Mouse (Mus musculus): Measurements from ENCODE around the gene Pomgnt2. TPM values are rescaled to one million over a fixed set of nuclear protein-coding genes. Genes with fewer than 3 reads are reported as not detected.

Gene Pomgnt2
- polyA plus RNA-seq, 1 experiment from 2014 or later, result 13.3 TPM

DNA sequence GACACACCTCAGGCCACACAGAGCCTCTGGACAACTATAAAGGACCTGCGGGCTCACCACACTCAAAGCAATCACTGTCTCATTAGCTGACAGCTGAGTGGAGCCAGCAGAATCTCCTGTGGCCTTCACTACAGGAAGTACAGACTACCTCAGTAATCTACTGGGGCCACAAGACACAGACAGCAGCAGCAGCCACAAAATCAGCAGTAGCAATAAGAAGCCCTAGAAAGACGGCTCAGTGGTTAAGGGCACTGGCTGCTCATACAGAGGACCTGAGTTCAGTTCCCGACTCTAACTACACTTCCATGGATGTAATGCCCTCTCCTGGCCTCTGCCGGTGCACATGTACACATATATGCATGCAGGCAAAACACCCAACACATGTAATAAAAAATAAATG lies 23.4 kb upstream of the Pomgnt2 start:
- H3K9ac ChIP-seq (ENCODE audit: low read length), result no peak overlapping the region
- no peaks in the 10 kb centered on the region for H3K9me3 ChIP-seq (ENCODE audit: control insufficient read depth, low read length)
- WGBS, result 86% methylated on average over 4 of the region's 4 CpGs
- no peak overlapping the region for H3K4me3 ChIP-seq (ENCODE audit: low read depth, low read length)
- no peaks in the 10 kb centered on the region for H3K4me1 ChIP-seq (ENCODE audit: control insufficient read depth, insufficient read depth, low read length)
- ATAC-seq (ENCODE audit: insufficient read depth, low FRiP score, low TSS enrichment), result no peak
- no peak for DNase-seq (ENCODE audit: low spot score)
- H3K27ac ChIP-seq (ENCODE audit: low read depth, low read length), result no peak overlapping the region
- H3K27me3 ChIP-seq (ENCODE audit: control insufficient read depth, insufficient read depth, low read length), result no peaks in the 10 kb centered on the region
- H3K36me3 ChIP-seq (ENCODE audit: control insufficient read depth, insufficient read depth, low read length), result no peaks in the 10 kb centered on the region
- no peak overlapping the region for H3K4me2 ChIP-seq (ENCODE audit: low read depth)

DNA sequence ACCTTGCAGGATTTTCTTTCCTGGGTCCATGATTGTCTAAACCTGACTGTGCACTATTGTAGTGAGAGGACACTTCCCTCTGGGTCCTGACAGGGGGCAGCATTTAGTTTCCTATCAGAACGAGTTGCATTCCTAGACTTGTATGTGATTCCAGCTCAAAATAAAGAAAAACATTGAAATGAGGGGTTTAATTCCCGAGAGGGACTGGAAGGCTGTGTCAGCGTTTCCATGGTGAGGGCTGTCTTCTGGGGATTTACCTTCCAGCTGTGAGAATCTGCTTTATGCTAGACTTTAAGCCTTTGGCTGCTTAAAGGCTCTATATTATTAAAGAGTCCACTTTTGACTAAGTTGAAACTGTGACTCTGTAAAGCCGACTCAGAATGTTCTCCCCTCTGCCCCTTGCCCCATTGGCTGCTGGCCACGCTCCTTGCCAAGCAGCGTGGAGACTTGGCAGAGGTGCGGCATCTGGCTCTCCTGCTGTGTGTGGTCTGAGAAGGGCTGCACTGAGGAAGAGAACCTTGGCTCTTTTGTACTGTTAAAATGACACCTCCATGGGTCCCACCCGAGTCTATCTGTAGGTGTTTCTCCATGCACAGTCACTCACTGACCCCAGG lies 22.0 kb upstream of the Pomgnt2 start:
- ATAC-seq (ENCODE audit: insufficient read depth, low FRiP score, low TSS enrichment) (no peak), DNase-seq (ENCODE audit: low spot score) (peak; percentile 33)
- Histone ChIP-seq H3K36me3 (ENCODE audit: control insufficient read depth, insufficient read depth, low read length) (no peaks in the 10 kb centered on the region), H3K27me3 (ENCODE audit: control insufficient read depth, insufficient read depth, low read length) (no peaks in the 10 kb centered on the region), H3K4me2 (ENCODE audit: low read depth) (no peak overlapping the region), H3K4me1 (ENCODE audit: control insufficient read depth, insufficient read depth, low read length) (no peaks in the 10 kb centered on the region), H3K9ac (ENCODE audit: low read length) (no peak overlapping the region), H3K27ac (ENCODE audit: low read depth, low read length) (no peak overlapping the region), H3K4me3 (ENCODE audit: low read depth, low read length) (no peak overlapping the region), H3K9me3 (ENCODE audit: control insufficient read depth, low read length) (no peaks in the 10 kb centered on the region)
- 27% methylated on average over 8 of the region's 8 CpGs for WGBS

DNA sequence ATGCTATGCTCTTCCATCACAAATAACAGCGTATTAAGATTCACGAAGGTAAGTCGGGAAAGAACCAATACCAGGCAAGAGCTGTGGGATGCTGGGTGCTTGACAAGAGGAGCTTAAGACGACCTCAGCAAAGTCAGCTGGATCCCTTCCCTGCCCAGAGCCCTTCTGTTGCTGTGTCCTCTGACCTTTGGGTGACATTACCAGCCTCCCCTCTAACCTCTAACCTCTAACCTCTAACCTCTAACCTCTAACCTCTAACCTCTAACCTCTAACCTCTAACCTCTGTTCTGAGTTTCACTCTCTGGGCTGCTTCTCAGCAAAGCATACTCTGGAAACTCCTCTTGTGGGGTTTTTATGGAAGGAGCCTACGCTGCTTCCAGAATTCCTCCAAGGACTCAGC lies 21.2 kb upstream of the Pomgnt2 start:
- Histone ChIP-seq H3K9ac (ENCODE audit: low read length) (no peak overlapping the region), H3K27ac (ENCODE audit: low read depth, low read length) (no peak overlapping the region), H3K4me1 (ENCODE audit: control insufficient read depth, insufficient read depth, low read length) (no peaks in the 10 kb centered on the region), H3K4me2 (ENCODE audit: low read depth) (no peak overlapping the region), H3K4me3 (ENCODE audit: low read depth, low read length) (no peak overlapping the region), H3K36me3 (ENCODE audit: control insufficient read depth, insufficient read depth, low read length) (no peaks in the 10 kb centered on the region), H3K27me3 (ENCODE audit: control insufficient read depth, insufficient read depth, low read length) (no peaks in the 10 kb centered on the region), H3K9me3 (ENCODE audit: control insufficient read depth, low read length) (no peaks in the 10 kb centered on the region)
- ATAC-seq (ENCODE audit: insufficient read depth, low FRiP score, low TSS enrichment) (no peak), DNase-seq (ENCODE audit: low spot score) (no peak)
- WGBS, result 78% methylated on average over 5 of the region's 5 CpGs

DNA sequence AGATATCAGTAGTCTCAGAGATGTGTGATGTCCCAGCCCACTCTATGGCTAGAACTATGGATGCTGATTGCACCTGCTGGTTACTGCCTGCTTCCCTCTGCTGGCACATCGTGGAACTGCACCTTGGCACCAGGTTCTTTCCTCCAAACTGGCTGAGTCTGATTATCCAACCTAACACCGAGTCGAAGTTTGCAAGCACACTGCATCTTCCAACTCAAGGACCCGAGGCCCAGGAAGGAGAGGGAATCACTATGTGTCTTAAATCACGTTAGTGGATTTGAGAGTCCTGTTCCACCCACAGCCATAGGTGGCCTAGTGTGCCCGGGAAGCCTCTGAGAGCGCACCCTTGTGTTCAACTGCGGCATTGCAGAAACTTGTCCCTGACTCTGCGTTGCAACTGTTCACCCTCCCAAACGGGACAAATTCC lies 17.3 kb upstream of the Pomgnt2 start:
- Histone ChIP-seq H3K4me3 (ENCODE audit: low read depth, low read length) (no peak overlapping the region), H3K9me3 (ENCODE audit: control insufficient read depth, low read length) (no peaks in the 10 kb centered on the region), H3K36me3 (ENCODE audit: control insufficient read depth, insufficient read depth, low read length) (no peaks in the 10 kb centered on the region), H3K27ac (ENCODE audit: low read depth, low read length) (no peak overlapping the region), H3K9ac (ENCODE audit: low read length) (no peak overlapping the region), H3K4me2 (ENCODE audit: low read depth) (no peak overlapping the region), H3K4me1 (ENCODE audit: control insufficient read depth, insufficient read depth, low read length) (no peaks in the 10 kb centered on the region), H3K27me3 (ENCODE audit: control insufficient read depth, insufficient read depth, low read length) (no peaks in the 10 kb centered on the region)
- ATAC-seq (ENCODE audit: insufficient read depth, low FRiP score, low TSS enrichment), result no peak; the same call in 1 of the 2 replicates
- DNase-seq (ENCODE audit: low spot score), result peak; percentile 81
- 16% methylated on average over 10 of the region's 10 CpGs for WGBS

DNA sequence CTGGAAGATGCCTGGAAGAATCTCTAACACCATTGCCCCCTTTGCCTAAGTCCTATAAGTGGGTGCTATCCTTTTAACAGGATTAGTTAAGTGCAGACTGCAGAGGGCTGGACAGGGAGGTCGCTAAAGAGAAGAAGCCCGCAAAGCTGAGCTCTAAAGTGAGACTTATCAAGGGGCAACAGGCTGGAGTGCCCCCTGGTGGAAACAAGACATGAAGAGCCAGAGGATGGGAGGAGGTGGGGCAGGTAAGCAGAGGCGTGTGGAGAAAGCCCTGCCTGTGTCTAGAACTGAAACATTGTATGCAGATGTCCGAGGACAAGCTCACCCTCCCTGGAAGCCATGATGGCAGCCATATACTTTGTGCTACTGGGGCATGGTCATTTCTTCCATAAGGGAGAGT lies 16.7 kb upstream of the Pomgnt2 start:
- Histone ChIP-seq H3K9ac (ENCODE audit: low read length) (no peak overlapping the region), H3K9me3 (ENCODE audit: control insufficient read depth, low read length) (no peaks in the 10 kb centered on the region), H3K4me3 (ENCODE audit: low read depth, low read length) (no peak overlapping the region), H3K36me3 (ENCODE audit: control insufficient read depth, insufficient read depth, low read length) (no peaks in the 10 kb centered on the region), H3K4me2 (ENCODE audit: low read depth) (no peak overlapping the region), H3K27me3 (ENCODE audit: control insufficient read depth, insufficient read depth, low read length) (no peaks in the 10 kb centered on the region), H3K4me1 (ENCODE audit: control insufficient read depth, insufficient read depth, low read length) (no peaks in the 10 kb centered on the region), H3K27ac (ENCODE audit: low read depth, low read length) (no peak overlapping the region)
- ATAC-seq (ENCODE audit: insufficient read depth, low FRiP score, low TSS enrichment), result no peak
- no peak for DNase-seq (ENCODE audit: low spot score)
- WGBS, result 84% methylated on average over 4 of the region's 4 CpGs

DNA sequence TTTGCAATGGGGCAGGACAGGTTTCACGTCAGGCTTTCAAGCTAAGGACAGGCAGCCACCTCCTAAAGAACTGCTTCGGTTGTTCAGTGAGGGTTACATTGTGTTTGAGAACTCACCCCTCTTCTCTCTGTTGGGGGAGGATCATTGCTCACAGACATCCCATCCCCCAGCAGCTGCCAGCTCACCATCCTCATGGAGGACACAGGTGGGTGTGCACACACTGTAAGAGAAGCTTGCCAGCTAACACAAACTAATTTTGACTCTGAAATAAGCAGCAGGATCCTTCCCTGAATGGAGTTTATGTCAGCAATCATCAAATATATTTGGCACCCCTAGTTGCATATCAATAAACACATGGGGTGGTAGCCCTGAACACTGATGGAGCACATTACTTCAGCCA lies 15.9 kb upstream of the Pomgnt2 start:
- Histone ChIP-seq H3K4me3 (ENCODE audit: low read depth, low read length) (no peak overlapping the region), H3K4me1 (ENCODE audit: control insufficient read depth, insufficient read depth, low read length) (no peaks in the 10 kb centered on the region), H3K27me3 (ENCODE audit: control insufficient read depth, insufficient read depth, low read length) (no peaks in the 10 kb centered on the region), H3K4me2 (ENCODE audit: low read depth) (no peak overlapping the region), H3K36me3 (ENCODE audit: control insufficient read depth, insufficient read depth, low read length) (no peaks in the 10 kb centered on the region), H3K27ac (ENCODE audit: low read depth, low read length) (no peak overlapping the region), H3K9ac (ENCODE audit: low read length) (no peak overlapping the region), H3K9me3 (ENCODE audit: control insufficient read depth, low read length) (no peaks in the 10 kb centered on the region)
- WGBS, result 90% methylated on average over 2 of the region's 2 CpGs
- ATAC-seq (ENCODE audit: insufficient read depth, low FRiP score, low TSS enrichment) (no peak), DNase-seq (ENCODE audit: low spot score) (no peak)

DNA sequence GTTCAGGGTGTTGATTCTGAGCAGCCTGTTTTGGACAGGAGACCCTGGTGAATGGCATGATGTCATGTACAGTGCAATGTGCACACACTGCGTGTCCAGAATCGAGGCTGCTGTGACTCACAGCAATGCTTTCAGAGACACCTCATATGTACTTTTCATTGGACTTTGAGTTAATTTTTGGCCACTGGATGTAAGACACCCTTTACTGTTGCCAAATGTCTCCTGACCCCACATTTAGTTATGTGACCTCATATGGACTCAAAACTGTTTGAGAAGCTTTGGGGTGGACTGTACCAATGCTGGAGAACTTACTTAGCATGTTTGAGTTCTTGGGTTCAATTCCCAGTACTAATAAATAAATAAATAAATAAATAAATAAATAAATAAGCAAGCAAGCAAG lies 13.8 kb upstream of the Pomgnt2 start:
- no peak overlapping the region for H3K9ac ChIP-seq (ENCODE audit: low read length)
- no peaks in the 10 kb centered on the region for H3K27me3 ChIP-seq (ENCODE audit: control insufficient read depth, insufficient read depth, low read length)
- H3K4me3 ChIP-seq (ENCODE audit: low read depth, low read length), result no peak overlapping the region
- H3K4me1 ChIP-seq (ENCODE audit: control insufficient read depth, insufficient read depth, low read length), result no peaks in the 10 kb centered on the region
- 90% methylated on average over 2 of the region's 2 CpGs for WGBS
- H3K36me3 ChIP-seq (ENCODE audit: control insufficient read depth, insufficient read depth, low read length), result no peaks in the 10 kb centered on the region
- H3K9me3 ChIP-seq (ENCODE audit: control insufficient read depth, low read length), result no peaks in the 10 kb centered on the region
- H3K4me2 ChIP-seq (ENCODE audit: low read depth), result no peak overlapping the region
- no peak for ATAC-seq (ENCODE audit: insufficient read depth, low FRiP score, low TSS enrichment)
- no peak for DNase-seq (ENCODE audit: low spot score)
- no peak overlapping the region for H3K27ac ChIP-seq (ENCODE audit: low read depth, low read length)

DNA sequence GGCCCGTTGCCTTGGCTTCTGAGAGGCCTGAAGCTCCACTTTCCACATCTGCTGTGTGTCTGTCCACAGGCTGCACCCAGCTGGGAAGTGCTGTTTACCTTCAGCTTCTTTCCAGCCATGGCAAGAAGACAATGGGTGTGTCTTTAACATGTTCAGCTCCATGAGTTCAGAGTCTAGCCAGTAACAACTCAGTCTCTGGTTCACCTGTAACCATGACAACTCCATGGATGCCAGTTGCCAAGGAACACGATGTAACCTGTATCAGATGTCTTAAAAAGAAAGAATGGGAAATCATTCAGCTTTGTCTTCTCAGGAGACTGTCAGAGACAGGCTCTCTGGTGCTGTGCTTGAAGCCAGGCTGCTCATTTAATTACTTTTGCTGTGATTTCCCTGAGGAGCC lies 12.0 kb upstream of the Pomgnt2 start:
- H3K36me3 ChIP-seq (ENCODE audit: control insufficient read depth, insufficient read depth, low read length), result no peaks in the 10 kb centered on the region
- H3K4me3 ChIP-seq (ENCODE audit: low read depth, low read length), result no peak overlapping the region
- H3K27me3 ChIP-seq (ENCODE audit: control insufficient read depth, insufficient read depth, low read length), result no peaks in the 10 kb centered on the region
- no peak overlapping the region for H3K27ac ChIP-seq (ENCODE audit: low read depth, low read length)
- 26% methylated on average over 2 of the region's 2 CpGs for WGBS
- no peak for ATAC-seq (ENCODE audit: insufficient read depth, low FRiP score, low TSS enrichment)
- no peak overlapping the region for H3K9ac ChIP-seq (ENCODE audit: low read length)
- DNase-seq (ENCODE audit: low spot score), result no peak
- no peak overlapping the region for H3K4me2 ChIP-seq (ENCODE audit: low read depth)
- no peaks in the 10 kb centered on the region for H3K4me1 ChIP-seq (ENCODE audit: control insufficient read depth, insufficient read depth, low read length)
- H3K9me3 ChIP-seq (ENCODE audit: control insufficient read depth, low read length), result no peaks in the 10 kb centered on the region

DNA sequence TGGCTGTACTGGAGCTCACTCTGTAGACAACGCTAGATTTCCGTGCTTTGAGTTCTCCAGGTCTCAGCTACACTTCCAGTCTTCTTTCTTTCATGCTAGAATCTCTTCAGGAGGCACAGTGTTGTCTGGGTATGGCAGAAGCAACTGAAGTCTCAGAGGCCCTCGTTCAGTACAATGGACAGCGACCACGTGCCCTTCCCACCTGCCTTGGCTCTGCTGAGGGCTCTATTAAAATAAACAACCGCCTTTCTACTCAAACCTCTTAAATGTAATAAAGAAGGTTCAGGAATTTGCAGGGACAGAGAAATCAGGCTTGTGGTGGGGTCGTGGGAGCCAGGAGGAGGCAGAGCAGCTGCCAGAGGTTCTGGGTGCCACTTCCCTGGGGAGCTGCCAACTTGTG lies 9.7 kb upstream of the Pomgnt2 start:
- no peak overlapping the region for H3K4me3 ChIP-seq (ENCODE audit: low read depth, low read length)
- H3K4me1 ChIP-seq (ENCODE audit: control insufficient read depth, insufficient read depth, low read length), result no peaks in the 10 kb centered on the region
- H3K36me3 ChIP-seq (ENCODE audit: control insufficient read depth, insufficient read depth, low read length), result no peaks in the 10 kb centered on the region
- H3K27ac ChIP-seq (ENCODE audit: low read depth, low read length), result no peak overlapping the region
- H3K4me2 ChIP-seq (ENCODE audit: low read depth), result no peak overlapping the region
- H3K9ac ChIP-seq (ENCODE audit: low read length), result no peak overlapping the region
- H3K27me3 ChIP-seq (ENCODE audit: control insufficient read depth, insufficient read depth, low read length), result no peaks in the 10 kb centered on the region
- no peaks in the 10 kb centered on the region for H3K9me3 ChIP-seq (ENCODE audit: control insufficient read depth, low read length)
- ATAC-seq (ENCODE audit: insufficient read depth, low FRiP score, low TSS enrichment) (no peak), DNase-seq (ENCODE audit: low spot score) (peak; percentile 56)
- WGBS, result 18% methylated on average over 7 of the region's 7 CpGs

All from neural tube, embryonic 11.5 days (tissue).